Mouse (Mus musculus) liver, adult (tissue): ENCODE measurements around the gene A3galt2.
A peak's percentile ranks its signal among the peaks of the same experiment; 100 is the strongest.

Source experiments
- GATA4 ChIP-seq: IDR thresholded peaks from 2 replicates; pipeline ENCODE4 v1.6.1; 2014; ENCODE audit warnings: mild to moderate bottlenecking, low read length; ENCODE audit not compliant: insufficient replicate concordance

A3galt2 gene

GRCm38 (mm10) chr4:128755064-128755463 lies at the start of gene A3galt2:
TSS of gene A3galt2 (plus strand) at chr4:128755364.
- no peak for TF ChIP-seq GATA4

DNA sequence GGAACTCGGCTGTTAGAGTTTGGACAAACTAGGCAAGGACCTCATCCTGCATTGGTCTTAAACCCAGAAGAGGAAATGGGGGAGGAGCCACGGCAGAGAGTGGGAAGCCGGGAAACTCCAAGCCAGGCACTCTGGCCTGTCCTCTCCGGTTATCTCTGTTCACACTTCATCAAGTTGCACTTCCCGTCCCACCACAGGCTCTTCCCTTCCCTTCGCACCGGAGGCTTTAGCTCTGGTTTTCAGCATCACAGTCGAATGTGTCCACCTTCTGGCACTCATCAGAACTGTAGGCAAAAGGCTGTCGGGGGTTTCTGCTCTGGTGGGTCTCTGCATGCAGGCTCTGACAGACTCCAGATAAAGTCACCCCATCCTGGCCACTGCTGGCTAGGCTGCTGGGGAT lies 48.5 kb upstream of the A3galt2 start:
- peak; percentile 86; the same call in 1 of the 2 replicates for TF ChIP-seq GATA4

- TF ChIP-seq GATA4, result no peak
Observed at GRCm38 (mm10) chr4:128707384-128707783, 47.8 kb upstream of the A3galt2 start.

GRCm38 (mm10) chr4:128709061-128709780 lies 45.9 kb upstream of the A3galt2 start:
- TF ChIP-seq GATA4, result no peak

- TF ChIP-seq GATA4, result no peak
Observed at GRCm38 (mm10) chr4:128709781-128710166, 45.4 kb upstream of the A3galt2 start.

DNA sequence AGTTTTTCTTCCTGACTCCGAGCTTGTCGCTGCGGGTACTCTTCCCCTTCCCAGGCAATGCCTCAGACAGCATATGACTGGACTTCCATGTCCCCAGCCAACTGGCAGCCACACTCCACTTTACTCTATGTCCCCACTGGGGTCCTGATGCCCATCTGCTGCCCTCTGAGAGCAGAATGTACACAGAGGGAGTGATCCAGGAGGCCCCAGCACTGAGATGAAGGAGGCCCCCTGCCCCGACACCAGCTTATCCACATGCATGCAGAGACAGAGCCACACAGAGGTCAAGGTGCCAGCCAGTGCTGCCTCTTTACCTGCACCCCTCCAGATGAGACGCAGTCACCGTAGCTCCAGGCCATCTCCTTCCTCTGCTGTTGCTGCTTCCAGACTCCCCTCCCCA lies 44.9 kb upstream of the A3galt2 start:
- TF ChIP-seq GATA4, result no peak

DNA sequence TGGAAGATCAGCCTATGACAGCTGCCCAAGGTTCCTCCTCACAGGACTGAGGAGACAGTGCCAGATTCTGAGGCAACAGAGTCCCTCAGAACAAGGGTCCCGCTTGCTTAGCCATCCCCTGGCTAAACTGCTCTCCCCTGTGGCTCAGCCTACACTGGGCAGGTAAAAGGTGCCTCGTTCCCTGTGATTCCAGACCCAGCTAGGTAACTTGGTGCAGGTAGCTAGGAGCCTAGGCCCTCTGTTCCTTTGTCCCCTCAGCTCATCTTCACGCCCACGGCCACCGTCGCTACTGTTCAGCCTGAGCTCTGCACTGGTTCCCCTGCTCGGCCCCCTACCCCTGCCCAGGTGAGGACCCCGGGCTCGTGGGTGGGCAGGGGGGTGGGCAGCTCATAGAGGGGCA lies 44.4 kb upstream of the A3galt2 start:
- no peak for TF ChIP-seq GATA4

GRCm38 (mm10) chr4:128711455-128712135 lies 43.6 kb upstream of the A3galt2 start:
- TF ChIP-seq GATA4, result no peak

GRCm38 (mm10) chr4:128712136-128712655 lies 43.0 kb upstream of the A3galt2 start:
- TF ChIP-seq GATA4, result no peak

DNA sequence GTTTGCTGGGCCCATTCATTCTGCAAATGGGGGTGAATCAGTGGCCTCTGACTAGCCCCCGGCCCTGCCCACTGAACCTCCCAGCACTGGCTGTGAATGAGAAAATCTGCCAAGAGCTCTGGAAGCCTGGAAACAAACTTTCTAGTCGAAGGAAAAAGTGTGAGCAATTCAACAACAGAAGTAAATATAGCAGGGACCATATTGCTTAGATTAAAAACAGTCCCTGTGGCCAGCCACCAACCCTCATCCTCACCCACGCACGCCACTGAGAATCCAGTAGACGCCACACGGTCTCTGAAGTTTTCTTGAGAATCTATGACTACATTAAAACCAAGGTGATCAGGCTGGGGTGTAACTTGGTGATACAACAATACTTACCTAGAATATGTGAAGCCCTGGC lies 42.2 kb upstream of the A3galt2 start:
- no peak for TF ChIP-seq GATA4

DNA sequence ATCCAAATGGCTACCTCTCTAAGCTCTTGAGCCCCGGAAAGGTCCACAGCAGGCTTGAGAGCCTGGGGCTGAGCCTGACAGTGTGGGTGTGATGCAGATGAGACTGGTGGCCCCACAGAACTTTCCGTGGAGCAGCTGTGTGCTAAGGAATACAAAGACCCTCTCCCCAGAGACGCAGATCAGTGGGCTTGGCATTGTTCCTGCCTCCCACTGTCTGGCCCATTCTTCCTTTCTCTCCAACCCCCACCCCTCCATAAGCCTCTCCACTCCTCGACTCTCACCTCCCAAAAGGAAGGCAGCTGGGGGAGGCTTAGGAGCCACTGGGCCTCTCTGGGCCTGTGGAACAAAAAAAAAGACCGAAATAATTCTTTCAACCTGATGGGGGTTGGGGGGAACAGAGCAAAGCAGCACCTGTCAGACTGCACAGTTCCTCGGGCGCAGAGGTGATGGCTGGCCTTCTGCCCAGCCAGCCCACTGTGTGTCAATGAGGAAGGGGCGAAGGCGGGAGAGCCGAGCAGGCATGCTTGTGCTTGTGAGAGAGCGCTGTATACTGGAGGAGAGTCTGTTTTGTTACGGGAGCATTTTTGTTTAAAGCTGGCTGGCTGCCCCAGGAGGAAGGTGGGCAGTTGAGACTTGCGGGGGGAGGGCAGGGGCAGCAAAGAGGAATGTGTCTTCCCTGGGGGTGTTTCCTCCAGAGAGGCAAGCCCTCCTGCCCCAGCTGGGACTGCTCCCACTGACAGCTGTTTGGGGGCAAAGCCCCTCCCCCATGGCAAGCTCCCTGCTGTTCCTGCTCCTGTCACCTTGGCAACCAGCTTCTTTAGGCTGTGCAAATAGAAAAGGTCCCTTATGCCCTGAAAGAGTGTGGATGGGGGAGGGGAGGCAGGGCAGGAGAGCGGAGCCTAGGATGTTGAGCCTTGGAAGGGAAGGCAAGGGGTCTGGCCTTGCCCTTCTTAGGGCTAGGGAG lies 39.6 kb upstream of the A3galt2 start:
- no peak for TF ChIP-seq GATA4

DNA sequence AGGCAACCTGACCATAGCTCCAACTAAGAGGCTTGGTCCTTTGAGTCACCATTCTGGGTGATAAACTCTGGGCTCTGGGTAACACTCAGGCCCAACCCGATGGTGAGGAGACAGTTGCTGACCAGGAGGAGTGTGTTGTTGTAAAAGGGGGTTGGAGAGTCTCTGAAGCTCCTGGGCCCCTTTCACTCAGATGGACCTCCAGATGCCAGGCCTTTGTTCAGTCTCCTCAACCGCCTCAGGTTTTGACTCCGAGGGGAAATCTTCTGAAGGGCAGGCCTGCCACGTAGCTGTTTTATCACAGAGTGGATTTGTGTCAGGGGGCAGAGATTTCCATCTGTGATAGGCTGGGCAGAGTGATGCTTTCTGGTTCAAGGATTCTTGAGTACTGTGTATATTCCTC lies 38.9 kb upstream of the A3galt2 start:
- no peak for TF ChIP-seq GATA4

GRCm38 (mm10) chr4:128716731-128717130 lies 38.4 kb upstream of the A3galt2 start:
- no peak for TF ChIP-seq GATA4

- peak; percentile 86; the same call in 1 of the 2 replicates for TF ChIP-seq GATA4
Observed at GRCm38 (mm10) chr4:128720110-128720509, 35.1 kb upstream of the A3galt2 start.

- no peak for TF ChIP-seq GATA4
Observed at GRCm38 (mm10) chr4:128721061-128721648, 34.0 kb upstream of the A3galt2 start.
